Mouse (Mus musculus): ENCODE results near the gene Hsdl2.
"Not testable (repeated sequence)": the region's sequence is repeated elsewhere in the genome, so short reads cannot be mapped to it uniquely, and the experiment has no call there.

Gene Hsdl2

GRCm38 (mm10) chr4:59581314-59582185 lies at the start of gene Hsdl2:
Gene Hsdl2 (plus strand): TSS chr4:59581563.
- peak; percentile 99 for DNase-seq

GRCm38 (mm10) chr4:59533268-59533667 lies 48.1 kb upstream of the Hsdl2 start:
- no peak for DNase-seq

GRCm38 (mm10) chr4:59535624-59536023 lies 45.7 kb upstream of the Hsdl2 start:
- DNase-seq = no peak

- no peak for DNase-seq
Measured at GRCm38 (mm10) chr4:59536281-59536680, 45.1 kb upstream of the Hsdl2 start.

- no peak for DNase-seq
Measured at GRCm38 (mm10) chr4:59543006-59543405, 38.4 kb upstream of the Hsdl2 start.

GRCm38 (mm10) chr4:59544654-59545053 lies 36.7 kb upstream of the Hsdl2 start:
- DNase-seq = no peak

- DNase-seq = no peak
Measured at GRCm38 (mm10) chr4:59546285-59547071, 34.9 kb upstream of the Hsdl2 start.

GRCm38 (mm10) chr4:59547136-59547889 lies 34.0 kb upstream of the Hsdl2 start:
- peak; percentile 21 to 49 for DNase-seq

- DNase-seq = no peak
Measured at GRCm38 (mm10) chr4:59548011-59548559, 33.3 kb upstream of the Hsdl2 start.

- peak; percentile 77 to 85 for DNase-seq
Measured at GRCm38 (mm10) chr4:59548560-59549174, 32.7 kb upstream of the Hsdl2 start.

- DNase-seq = peak; percentile 96 to 97
Measured at GRCm38 (mm10) chr4:59549175-59549976, 32.0 kb upstream of the Hsdl2 start, which contains the start of gene Ptbp3. Gene Ptbp3 (minus strand): TSS chr4:59549364.

GRCm38 (mm10) chr4:59549977-59550560 lies 31.3 kb upstream of the Hsdl2 start:
- DNase-seq = no peak

GRCm38 (mm10) chr4:59551901-59552300 lies 29.5 kb upstream of the Hsdl2 start:
- DNase-seq = no peak

- DNase-seq = no peak
Measured at GRCm38 (mm10) chr4:59552835-59553234, 28.5 kb upstream of the Hsdl2 start.

- no peak for DNase-seq
Measured at GRCm38 (mm10) chr4:59553576-59553975, 27.8 kb upstream of the Hsdl2 start.

GRCm38 (mm10) chr4:59555177-59555576 lies 26.2 kb upstream of the Hsdl2 start:
- no peak for DNase-seq

- not testable (repeated sequence) for DNase-seq
Measured at GRCm38 (mm10) chr4:59557343-59557742, 24.0 kb upstream of the Hsdl2 start.

GRCm38 (mm10) chr4:59558096-59558720 lies 23.2 kb upstream of the Hsdl2 start:
- DNase-seq = peak; percentile 48 to 56

GRCm38 (mm10) chr4:59560141-59560540 lies 21.2 kb upstream of the Hsdl2 start:
- DNase-seq = no peak

GRCm38 (mm10) chr4:59564128-59564527 lies 17.2 kb upstream of the Hsdl2 start:
- no peak for DNase-seq
